Mouse (Mus musculus) cerebellum, postnatal 4 days (tissue): ENCODE data around the gene Ddi1.
"Not testable (repeated sequence)": the region's sequence is repeated elsewhere in the genome, so short reads cannot be mapped to it uniquely, and the experiment has no call there.

Source experiments
- DNase-seq, 2 experiments: peaks; one replicate each; pipeline ENCODE4 v3.0.0; 2022; ENCODE audit warnings: low spot score in 2 of 2, mixed read lengths in 1 of 2

Gene Ddi1

GRCm38 (mm10) chr9:6269796-6270280, at the start of gene Ddi1:
Gene Ddi1, minus strand, starts transcription at chr9:6269846.
- no peak for DNase-seq

GRCm38 (mm10) chr9:6317114-6317513, 47.5 kb upstream of the Ddi1 start:
- no peak for DNase-seq

GRCm38 (mm10) chr9:6305847-6306246, 36.2 kb upstream of the Ddi1 start:
- DNase-seq: no peak

GRCm38 (mm10) chr9:6304590-6304989, 34.9 kb upstream of the Ddi1 start:
- no peak for DNase-seq

- no peak for DNase-seq
Observed at GRCm38 (mm10) chr9:6302050-6302449, 32.4 kb upstream of the Ddi1 start.

GRCm38 (mm10) chr9:6298547-6298946, 28.9 kb upstream of the Ddi1 start:
- DNase-seq: no peak

GRCm38 (mm10) chr9:6289211-6289696, 19.6 kb upstream of the Ddi1 start:
- DNase-seq: no peak

- DNase-seq: no peak
Observed at GRCm38 (mm10) chr9:6286770-6287169, 17.1 kb upstream of the Ddi1 start.

GRCm38 (mm10) chr9:6277526-6277925, 7.9 kb upstream of the Ddi1 start:
- no peak for DNase-seq

GRCm38 (mm10) chr9:6276395-6276794, 6.7 kb upstream of the Ddi1 start:
- no peak for DNase-seq

GRCm38 (mm10) chr9:6264820-6265219, 4.8 kb downstream of the Ddi1 start:
- DNase-seq: no peak

- DNase-seq: no peak
Observed at GRCm38 (mm10) chr9:6257072-6257471, 12.6 kb downstream of the Ddi1 start.

- no peak for DNase-seq
Observed at GRCm38 (mm10) chr9:6251990-6252389, 17.7 kb downstream of the Ddi1 start.

GRCm38 (mm10) chr9:6250320-6250719, 19.3 kb downstream of the Ddi1 start:
- DNase-seq: no peak

GRCm38 (mm10) chr9:6235982-6236381, 33.7 kb downstream of the Ddi1 start:
- not testable (repeated sequence) for DNase-seq

GRCm38 (mm10) chr9:6217505-6217904, 52.1 kb downstream of the Ddi1 start:
- DNase-seq: no peak

GRCm38 (mm10) chr9:6212862-6213261, 56.8 kb downstream of the Ddi1 start:
- DNase-seq: no peak
